Mouse (Mus musculus): ENCODE measurements at regions not wholly inside any gene's neighbourhood (a gene's known extent, or its start where the extent isn't known, plus 50 kb on each side); places are given as distances from the start of the nearest gene placed in this dataset.

DNA sequence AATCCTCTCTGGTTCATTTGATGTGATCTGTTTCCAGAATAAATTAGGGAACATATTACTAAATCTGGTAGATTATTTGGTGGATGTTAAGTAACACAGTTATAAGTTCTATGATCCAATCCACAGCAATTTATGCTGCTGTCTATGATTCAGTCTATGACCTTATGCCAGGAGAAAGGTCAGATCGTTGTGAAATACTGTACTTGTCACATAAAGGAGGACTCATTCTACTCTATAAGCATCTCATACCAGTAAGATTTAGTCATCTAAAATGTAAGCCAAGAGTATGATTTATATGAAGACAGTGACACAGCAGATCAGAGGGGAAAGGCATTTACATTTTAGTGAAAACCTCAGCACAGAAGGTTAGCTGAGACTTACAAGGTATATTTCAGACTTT, 1677.5 kb upstream of the Pcdh10 start:
- no peak for DNase-seq (ENCODE audit: low read depth, low spot score)

DNA sequence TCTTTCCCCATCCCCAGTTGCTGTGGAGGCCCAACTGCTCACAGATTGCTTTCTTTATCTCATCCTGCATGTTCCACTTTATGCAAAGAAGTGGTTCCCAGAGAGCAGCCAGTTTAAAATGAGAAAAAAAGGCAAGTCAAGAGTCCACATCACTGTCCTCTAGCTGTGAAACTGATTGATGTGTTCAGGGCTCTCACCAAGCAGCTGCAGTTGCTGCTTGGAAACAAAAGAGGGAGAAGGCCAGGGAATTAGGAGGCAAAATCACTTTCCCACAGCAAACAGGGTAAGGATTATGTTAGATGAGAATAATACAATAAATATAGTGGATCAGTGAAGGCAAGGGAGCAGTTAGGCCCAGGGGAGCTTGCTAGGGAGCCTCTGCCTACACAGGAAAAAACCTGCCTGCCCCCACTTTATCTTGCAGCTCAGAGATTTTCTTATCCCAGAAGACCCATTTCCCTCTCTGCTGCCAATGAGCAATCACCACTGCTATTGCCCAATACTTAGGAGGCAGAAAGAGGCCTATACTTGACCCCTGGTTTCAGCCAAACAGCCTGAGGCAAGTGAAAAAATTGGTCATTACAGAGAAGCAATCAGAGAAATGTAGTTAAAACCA, 1658.3 kb upstream of the Pcdh10 start:
- peak; percentile 3 for DNase-seq (ENCODE audit: low read depth, low spot score)
